Mouse (Mus musculus): ENCODE data around the gene 5330417H12Rik. TPM values are rescaled to one million over a fixed set of nuclear protein-coding genes. Genes with fewer than 3 reads are reported as not detected.

The 5330417H12Rik gene
- polyA plus RNA-seq (2015; fragmentation: Nextera tagmentation; extraction: Ambion mirVana), result not detected in 2 replicates

- Histone ChIP-seq H3K4me1 (no peaks in the 10 kb centered on the region), H3K4me3 (no peak within 1 kb of the TSS), H3K27me3 (replicated peaks) (no peaks in the 10 kb centered on the region), H3K27ac (replicated peaks) (no peak within 1 kb of the TSS), H3K4me2 (no peak within 1 kb of the TSS), H3K36me3 (no peaks in the 10 kb centered on the region), H3K9me3 (no peaks in the 10 kb centered on the region), H3K9ac (no peak within 1 kb of the TSS)
- no peak for ATAC-seq (ENCODE audit: extremely low read depth, insufficient number of reproducible peaks, low FRiP score, low TSS enrichment)
- WGBS, result 74% methylated on average over 2 of the region's 2 CpGs
Measured at GRCm38 (mm10) chr7:107625061-107625460, at the start of gene 5330417H12Rik. TSS of gene 5330417H12Rik (minus strand) at chr7:107625161.

GRCm38 (mm10) chr7:107668514-107668913, 43.6 kb upstream of the 5330417H12Rik start:
- H3K9me3 ChIP-seq, result no peaks in the 10 kb centered on the region
- peaks cover 40% of the 10 kb centered on the region for H3K4me1 ChIP-seq
- peaks cover 2% of the 10 kb centered on the region; the same call in 1 of the 2 replicates for H3K36me3 ChIP-seq
- 80% methylated on average over 5 of the region's 5 CpGs for WGBS
- H3K4me3 ChIP-seq, result no peak overlapping the region
- H3K27me3 ChIP-seq (replicated peaks), result no peaks in the 10 kb centered on the region
- H3K9ac ChIP-seq, result no peak overlapping the region
- no peak for ATAC-seq (ENCODE audit: extremely low read depth, insufficient number of reproducible peaks, low FRiP score, low TSS enrichment)
- H3K27ac ChIP-seq (replicated peaks), result no peak overlapping the region
- no peak overlapping the region for H3K4me2 ChIP-seq

- peak overlapping the region; percentile 75 for H3K4me2 ChIP-seq
- peaks cover 48% of the 10 kb centered on the region for H3K4me1 ChIP-seq
- no peak for ATAC-seq (ENCODE audit: extremely low read depth, insufficient number of reproducible peaks, low FRiP score, low TSS enrichment)
- peaks cover 2% of the 10 kb centered on the region; the same call in 1 of the 2 replicates for H3K36me3 ChIP-seq
- H3K9ac ChIP-seq, result peak overlapping the region; percentile 83
- H3K27ac ChIP-seq (replicated peaks), result peak overlapping the region; percentile 92
- no peaks in the 10 kb centered on the region for H3K9me3 ChIP-seq
- no peaks in the 10 kb centered on the region for H3K27me3 ChIP-seq (replicated peaks)
- H3K4me3 ChIP-seq, result peak overlapping the region; percentile 50
- 27% methylated on average over 13 of the region's 13 CpGs for WGBS
Measured at GRCm38 (mm10) chr7:107666262-107666902, 41.4 kb upstream of the 5330417H12Rik start.

GRCm38 (mm10) chr7:107665586-107666261, 40.8 kb upstream of the 5330417H12Rik start:
- H3K9me3 ChIP-seq, result no peaks in the 10 kb centered on the region
- H3K4me2 ChIP-seq, result peak overlapping the region; percentile 75
- peak overlapping the region; percentile 50 for H3K4me3 ChIP-seq
- 12% methylated on average over 9 of the region's 9 CpGs for WGBS
- H3K36me3 ChIP-seq, result peaks cover 2% of the 10 kb centered on the region; the same call in 1 of the 2 replicates
- no peaks in the 10 kb centered on the region for H3K27me3 ChIP-seq (replicated peaks)
- ATAC-seq (ENCODE audit: extremely low read depth, insufficient number of reproducible peaks, low FRiP score, low TSS enrichment), result 0 out of 2 replicates have a peak, but pooled peaks have one; percentile 7
- peak overlapping the region; percentile 83 for H3K9ac ChIP-seq
- H3K27ac ChIP-seq (replicated peaks), result peak overlapping the region; percentile 92
- peaks cover 49% of the 10 kb centered on the region for H3K4me1 ChIP-seq

- H3K4me2 ChIP-seq, result peak overlapping the region; percentile 75
- peak overlapping the region; percentile 83 for H3K9ac ChIP-seq
- peak overlapping the region; percentile 92 for H3K27ac ChIP-seq (replicated peaks)
- H3K4me3 ChIP-seq, result peak overlapping the region; percentile 50
- no peaks in the 10 kb centered on the region for H3K27me3 ChIP-seq (replicated peaks)
- no peak for ATAC-seq (ENCODE audit: extremely low read depth, insufficient number of reproducible peaks, low FRiP score, low TSS enrichment)
- H3K9me3 ChIP-seq, result no peaks in the 10 kb centered on the region
- H3K4me1 ChIP-seq, result peaks cover 49% of the 10 kb centered on the region
- 13% methylated on average over 4 of the region's 4 CpGs for WGBS
- H3K36me3 ChIP-seq, result no peaks in the 10 kb centered on the region
Measured at GRCm38 (mm10) chr7:107665221-107665585, 40.2 kb upstream of the 5330417H12Rik start.

GRCm38 (mm10) chr7:107664063-107665056, 39.4 kb upstream of the 5330417H12Rik start:
- peak; percentile 12; the same call in 1 of the 2 replicates for ATAC-seq (ENCODE audit: extremely low read depth, insufficient number of reproducible peaks, low FRiP score, low TSS enrichment)
- WGBS, result 25% methylated on average over 8 of the region's 8 CpGs
- H3K4me2 ChIP-seq, result peak overlapping the region; percentile 75
- H3K9me3 ChIP-seq, result no peaks in the 10 kb centered on the region
- H3K27ac ChIP-seq (replicated peaks), result peak overlapping the region; percentile 92
- H3K4me3 ChIP-seq, result no peak overlapping the region
- H3K36me3 ChIP-seq, result no peaks in the 10 kb centered on the region
- H3K9ac ChIP-seq, result peak overlapping the region; percentile 83
- H3K27me3 ChIP-seq (replicated peaks), result no peaks in the 10 kb centered on the region; the same call in 1 of the 2 replicates
- peaks cover 49% of the 10 kb centered on the region for H3K4me1 ChIP-seq

- no peak for ATAC-seq (ENCODE audit: extremely low read depth, insufficient number of reproducible peaks, low FRiP score, low TSS enrichment)
- H3K27me3 ChIP-seq (replicated peaks), result no peaks in the 10 kb centered on the region; the same call in 1 of the 2 replicates
- no peaks in the 10 kb centered on the region for H3K9me3 ChIP-seq
- WGBS, result 72% methylated on average over 6 of the region's 6 CpGs
- 0 out of 2 replicates have a peak overlapping the region, but pooled peaks have one; percentile 45 for H3K9ac ChIP-seq
- H3K36me3 ChIP-seq, result no peaks in the 10 kb centered on the region
- no peak overlapping the region for H3K4me2 ChIP-seq
- H3K4me3 ChIP-seq, result no peak overlapping the region
- H3K27ac ChIP-seq (replicated peaks), result 0 out of 2 replicates have a peak overlapping the region, but pooled peaks have one; percentile 92
- peaks cover 49% of the 10 kb centered on the region for H3K4me1 ChIP-seq
Measured at GRCm38 (mm10) chr7:107663621-107664020, 38.7 kb upstream of the 5330417H12Rik start.

GRCm38 (mm10) chr7:107661843-107662281, 36.9 kb upstream of the 5330417H12Rik start:
- Histone ChIP-seq H3K27me3 (replicated peaks) (no peaks in the 10 kb centered on the region; the same call in 1 of the 2 replicates), H3K36me3 (no peaks in the 10 kb centered on the region), H3K4me1 (peaks cover 43% of the 10 kb centered on the region), H3K4me3 (no peak overlapping the region), H3K9me3 (no peaks in the 10 kb centered on the region), H3K4me2 (no peak overlapping the region), H3K9ac (0 out of 2 replicates have a peak overlapping the region, but pooled peaks have one; percentile 47), H3K27ac (replicated peaks) (no peak overlapping the region)
- ATAC-seq (ENCODE audit: extremely low read depth, insufficient number of reproducible peaks, low FRiP score, low TSS enrichment), result no peak
- WGBS, result 72% methylated on average over 5 of the region's 5 CpGs

- no peak overlapping the region for H3K4me3 ChIP-seq
- no peaks in the 10 kb centered on the region for H3K9me3 ChIP-seq
- ATAC-seq (ENCODE audit: extremely low read depth, insufficient number of reproducible peaks, low FRiP score, low TSS enrichment), result no peak
- H3K36me3 ChIP-seq, result no peaks in the 10 kb centered on the region
- H3K9ac ChIP-seq, result no peak overlapping the region
- peaks cover 37% of the 10 kb centered on the region for H3K4me1 ChIP-seq
- H3K4me2 ChIP-seq, result no peak overlapping the region
- H3K27ac ChIP-seq (replicated peaks), result no peak overlapping the region
- H3K27me3 ChIP-seq (replicated peaks), result no peaks in the 10 kb centered on the region; the same call in 1 of the 2 replicates
- WGBS, result 19% methylated on average over 8 of the region's 8 CpGs
Measured at GRCm38 (mm10) chr7:107661189-107661842, 36.4 kb upstream of the 5330417H12Rik start.

- Histone ChIP-seq H3K9me3 (no peaks in the 10 kb centered on the region), H3K27ac (replicated peaks) (no peak overlapping the region), H3K4me1 (peaks cover 18% of the 10 kb centered on the region), H3K36me3 (no peaks in the 10 kb centered on the region), H3K4me3 (no peak overlapping the region), H3K9ac (no peak overlapping the region), H3K27me3 (replicated peaks) (no peaks in the 10 kb centered on the region; the same call in 1 of the 2 replicates), H3K4me2 (no peak overlapping the region)
- ATAC-seq (ENCODE audit: extremely low read depth, insufficient number of reproducible peaks, low FRiP score, low TSS enrichment), result no peak
- 68% methylated on average over 8 of the region's 8 CpGs for WGBS
Measured at GRCm38 (mm10) chr7:107659186-107659918, 34.4 kb upstream of the 5330417H12Rik start.

Measured in heart, embryonic 13.5 days (tissue).